29 mouse cellular contexts compared by ENCODE assay signal in the genomic region with DNA sequence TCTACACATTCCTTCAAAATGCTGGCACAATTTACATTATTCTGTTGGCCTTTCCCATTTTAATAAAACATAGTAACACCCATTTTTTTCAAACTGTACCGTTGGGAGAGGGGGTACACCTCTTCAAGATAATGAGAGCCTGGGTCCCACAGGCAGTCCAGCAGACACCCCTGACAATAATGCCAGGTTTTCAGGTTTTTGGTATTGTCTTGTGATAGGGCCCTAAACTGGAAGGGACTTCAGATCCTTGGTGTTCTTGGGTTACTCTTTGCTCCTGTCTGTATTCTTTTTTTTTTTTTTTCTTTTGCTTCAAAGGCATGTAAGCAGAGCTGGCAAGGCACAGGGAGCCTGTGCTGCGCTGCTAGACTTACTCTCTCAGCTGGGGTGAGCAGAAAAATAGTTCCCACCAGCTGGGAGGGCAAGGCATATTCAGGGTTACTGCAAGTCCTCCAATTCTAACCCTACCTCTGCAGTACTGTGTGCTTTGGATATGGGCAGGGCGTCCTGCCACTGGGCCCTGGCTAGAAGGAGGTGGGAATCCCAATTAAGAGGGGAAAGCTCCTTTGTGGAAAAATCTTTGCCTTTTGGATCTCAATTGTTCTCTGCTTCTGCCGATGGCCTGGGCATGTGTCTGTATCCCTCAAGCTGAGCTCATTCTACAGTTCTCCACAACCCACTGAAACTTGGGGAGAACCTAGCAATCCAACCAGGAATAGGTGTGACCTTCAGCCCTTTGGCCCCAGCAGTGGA. TPM values are rescaled to one million over a fixed set of nuclear protein-coding genes. Genes with fewer than 3 reads are reported as not detected.
DNase-seq lines count a peak whose midpoint lies in the region; ATAC-seq and TF ChIP-seq lines count a peak whose summit lies in the region.
"Had no signal": no experiment of that assay in that cellular context is flagged by ENCODE, and none has a peak within 500 bp of the region (broad histone marks: within the 10 kb centered on the region; RNA-seq: fewer than 3 reads in every experiment).

No protein-coding gene starts in this region.

- WGBS in hindbrain, embryonic 11.5 days = 1% methylated on average over 4 of the region's 4 CpGs
- WGBS in hindbrain, postnatal 0 days = 14% methylated on average over 4 of the region's 4 CpGs
- 18% methylated on average over 4 of the region's 4 CpGs for WGBS in midbrain, embryonic 15.5 days

- H3K9ac ChIP-seq in hindbrain, embryonic 11.5 days (ENCODE audit: low read depth, low read length) = peak overlapping the region; percentile 3; the same call in 1 of the 2 replicates
- H3K9ac ChIP-seq in hindbrain, postnatal 0 days (replicated peaks; ENCODE audit: low read length) = no peak overlapping the region
- H3K9ac ChIP-seq in midbrain, embryonic 15.5 days = no peak overlapping the region
- H3K9ac ChIP-seq: embryonic facial prominence, embryonic 15.5 days; forebrain, embryonic 15.5 days; heart, embryonic 13.5 days; limb, embryonic 15.5 days; liver, embryonic 14.5 days; lung, embryonic 14.5 days; neural tube, embryonic 12.5 days had no signal

- no peak overlapping the region for H3K27ac ChIP-seq in hindbrain, embryonic 11.5 days (ENCODE audit: low read depth, low read length)
- H3K27ac ChIP-seq in hindbrain, postnatal 0 days = peak overlapping the region; percentile 80; the same call in 1 of the 2 replicates
- peak overlapping the region; percentile 68 for H3K27ac ChIP-seq in midbrain, embryonic 15.5 days
- H3K27ac ChIP-seq: embryonic facial prominence, embryonic 15.5 days; forebrain, embryonic 15.5 days; heart, embryonic 13.5 days; kidney, postnatal 0 days; left cerebral cortex, adult 2 months; limb, embryonic 15.5 days; liver, embryonic 14.5 days; neural tube, embryonic 12.5 days had no signal

- H3K4me3 ChIP-seq in hindbrain, embryonic 11.5 days (ENCODE audit: low read depth, low read length) = no peak overlapping the region
- no peak overlapping the region for H3K4me3 ChIP-seq in hindbrain, postnatal 0 days (ENCODE audit: low read length)
- H3K4me3 ChIP-seq in midbrain, embryonic 15.5 days = 0 out of 2 replicates have a peak overlapping the region, but pooled peaks have one; percentile 5
- H3K4me3 ChIP-seq: embryonic facial prominence, embryonic 15.5 days; forebrain, embryonic 15.5 days; heart, embryonic 13.5 days; left cerebral cortex, adult 2 months; limb, embryonic 15.5 days; neural tube, embryonic 12.5 days had no signal

- ATAC-seq in hindbrain, embryonic 11.5 days (ENCODE audit: low FRiP score) = no peak
- ATAC-seq in hindbrain, postnatal 0 days = no peak
- no peak for ATAC-seq in midbrain, embryonic 15.5 days (replicated peaks)
- ATAC-seq: CD4-positive, CD25-positive, alpha-beta regulatory T cell, adult 4 months; forebrain, embryonic 15.5 days; inflammation-experienced regulatory T-cells, adult 6 months had no signal

- TF ChIP-seq CTCF in hindbrain, postnatal 0 days (IDR thresholded peaks at IDR 0.05; ENCODE audit: low read depth) = no peak

- DNase-seq in embryo, embryonic 10.5 days (ENCODE audit: low spot score) = peak; percentile 15
- DNase-seq in embryo, embryonic 11 days = no peak
- peak; percentile 39 for DNase-seq in hindbrain, embryonic 11.5 days (ENCODE audit: low spot score)
- DNase-seq in hindbrain, postnatal 0 days (ENCODE audit: low spot score) = no peak
- DNase-seq in thymus, postnatal 25 days = no peak
- DNase-seq in right cerebral cortex, postnatal 10 days (ENCODE audit: low spot score in 2 of 2) = no peak
- DNase-seq: adrenal gland, postnatal 14 days; cerebellum, adult 9-10 months; gastrocnemius, postnatal 25 days; heart, adult 18-20 months; heart, postnatal 14 days; kidney, adult 18-20 months; layer of hippocampus, adult 9-11 months; lung, embryonic 14.5 days; right cerebral cortex, postnatal 4 days had no signal

- no peaks in the 10 kb centered on the region for H3K4me1 ChIP-seq in hindbrain, embryonic 11.5 days (replicated peaks; ENCODE audit: control insufficient read depth, insufficient read depth, low read length)
- no peaks in the 10 kb centered on the region for H3K4me1 ChIP-seq in hindbrain, postnatal 0 days (ENCODE audit: insufficient read depth, low read length)
- H3K4me1 ChIP-seq in midbrain, embryonic 15.5 days = peaks cover 12% of the 10 kb centered on the region
- H3K4me1 ChIP-seq: forebrain, embryonic 15.5 days; neural tube, embryonic 12.5 days had no signal

- H3K9me3 ChIP-seq in hindbrain, embryonic 11.5 days (ENCODE audit: control insufficient read depth, low read length) = no peaks in the 10 kb centered on the region
- H3K9me3 ChIP-seq in hindbrain, postnatal 0 days (ENCODE audit: low read length) = no peaks in the 10 kb centered on the region
- no peaks in the 10 kb centered on the region for H3K9me3 ChIP-seq in midbrain, embryonic 15.5 days
- H3K9me3 ChIP-seq: embryonic facial prominence, embryonic 15.5 days; forebrain, embryonic 15.5 days; heart, embryonic 13.5 days; limb, embryonic 15.5 days; neural tube, embryonic 12.5 days had no signal

- peak overlapping the region; percentile 22 for H3K4me2 ChIP-seq in hindbrain, embryonic 11.5 days (replicated peaks; ENCODE audit: low read depth, low read length)
- H3K4me2 ChIP-seq in hindbrain, postnatal 0 days (ENCODE audit: low read depth, low read length) = 0 out of 2 replicates have a peak overlapping the region, but pooled peaks have one; percentile 7
- peak overlapping the region; percentile 27 for H3K4me2 ChIP-seq in midbrain, embryonic 15.5 days
- H3K4me2 ChIP-seq: embryonic facial prominence, embryonic 15.5 days; forebrain, embryonic 15.5 days; heart, embryonic 13.5 days; limb, embryonic 15.5 days; lung, embryonic 14.5 days; neural tube, embryonic 12.5 days had no signal

- peaks cover 88% of the 10 kb centered on the region for H3K27me3 ChIP-seq in hindbrain, embryonic 11.5 days (ENCODE audit: control insufficient read depth, insufficient read depth, low read length)
- peaks cover 51% of the 10 kb centered on the region for H3K27me3 ChIP-seq in hindbrain, postnatal 0 days (ENCODE audit: insufficient read depth, low read length)
- H3K27me3 ChIP-seq in midbrain, embryonic 15.5 days (replicated peaks) = peaks cover 39% of the 10 kb centered on the region

- H3K36me3 ChIP-seq in hindbrain, embryonic 11.5 days (ENCODE audit: control insufficient read depth, insufficient read depth, low read length) = no peaks in the 10 kb centered on the region
- no peaks in the 10 kb centered on the region for H3K36me3 ChIP-seq in hindbrain, postnatal 0 days (ENCODE audit: insufficient read depth, low read length)
- H3K36me3 ChIP-seq in midbrain, embryonic 15.5 days (replicated peaks) = no peaks in the 10 kb centered on the region
- H3K36me3 ChIP-seq: embryonic facial prominence, embryonic 15.5 days; forebrain, embryonic 15.5 days; heart, embryonic 13.5 days; limb, embryonic 15.5 days; neural tube, embryonic 12.5 days had no signal

RNA-seq across cellular contexts. Expression of gene En2, which starts 7.6 kb away (rescaled TPM):
- 1.1 and 1.2 TPM in 2 replicates for polyA plus RNA-seq in hindbrain, embryonic 11.5 days (2014; fragmentation: Nextera tagmentation; extraction: Ambion mirVana)
- 33.8 and 35.1 TPM in 2 replicates for total RNA-seq in hindbrain, postnatal 0 days (2014; rRNA removed)
- 0.98 and 1.1 TPM in 2 replicates for polyA plus RNA-seq in hindbrain, postnatal 0 days (2015; fragmentation: Nextera tagmentation; extraction: Ambion mirVana)
- 0.93 and 1.5 TPM in 2 replicates for polyA plus RNA-seq in midbrain, embryonic 15.5 days (2015; fragmentation: Nextera tagmentation; extraction: Ambion mirVana)
- total RNA-seq: heart, postnatal 14 days; megakaryocyte, adult 5-6 weeks had no signal
- polyA plus RNA-seq: CD4-positive, CD25-positive, alpha-beta regulatory T cell, adult 4 months; embryonic facial prominence, embryonic 15.5 days; forebrain, embryonic 15.5 days; heart, embryonic 13.5 days; inflammation-experienced regulatory T-cells, adult 6 months; kidney, postnatal 0 days; large intestine, adult 2 months; limb, embryonic 15.5 days; liver, embryonic 14.5 days; lung, embryonic 14.5 days; stomach, embryonic 14.5 days had no signal

Comparison
In these comparisons a context has a peak if more than half of its experiments do, and no peak if none do; other contexts are left out.
1. DNase-seq: peak in embryo, embryonic 10.5 days (single experiment) and hindbrain, embryonic 11.5 days (single experiment); none in embryo, embryonic 11 days (single experiment), hindbrain, postnatal 0 days (single experiment), thymus, postnatal 25 days (single experiment) and right cerebral cortex, postnatal 10 days (0 of 2).
2. Peak in every context shown above with its lines, with median percentiles within 50 percentile points of each other: H3K4me2 ChIP-seq.